Mouse (Mus musculus): ENCODE results near the gene Prss30. TPM values are rescaled to one million over a fixed set of nuclear protein-coding genes. Genes with fewer than 3 reads are reported as not detected.

The Prss30 gene
- total RNA-seq, 1 experiment from 2014 or later = not detected

DNA sequence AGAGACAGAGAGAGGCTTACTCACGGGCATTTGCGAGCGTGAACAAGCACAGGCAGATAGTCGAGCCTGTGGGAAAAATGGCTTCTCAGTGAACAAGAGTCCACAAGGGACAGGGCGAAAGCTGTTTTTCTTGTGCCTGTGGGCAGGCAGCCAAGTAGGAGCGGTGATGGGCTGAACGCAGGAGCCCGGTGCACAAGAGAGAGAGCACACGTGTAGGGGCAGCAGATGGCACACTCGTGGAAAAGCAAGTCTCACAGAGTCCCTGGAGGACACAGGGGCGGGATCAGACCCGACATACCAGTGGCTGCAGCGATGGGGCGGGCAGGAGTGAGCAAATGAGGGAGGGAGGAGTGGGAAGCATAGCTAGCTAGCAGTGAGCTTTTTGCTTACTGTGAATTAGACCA, 55.3 kb downstream of the Prss30 start:
- no peak for ATAC-seq (ENCODE audit: extremely low read depth, insufficient number of reproducible peaks, low FRiP score, poor library complexity, severe bottlenecking)

DNA sequence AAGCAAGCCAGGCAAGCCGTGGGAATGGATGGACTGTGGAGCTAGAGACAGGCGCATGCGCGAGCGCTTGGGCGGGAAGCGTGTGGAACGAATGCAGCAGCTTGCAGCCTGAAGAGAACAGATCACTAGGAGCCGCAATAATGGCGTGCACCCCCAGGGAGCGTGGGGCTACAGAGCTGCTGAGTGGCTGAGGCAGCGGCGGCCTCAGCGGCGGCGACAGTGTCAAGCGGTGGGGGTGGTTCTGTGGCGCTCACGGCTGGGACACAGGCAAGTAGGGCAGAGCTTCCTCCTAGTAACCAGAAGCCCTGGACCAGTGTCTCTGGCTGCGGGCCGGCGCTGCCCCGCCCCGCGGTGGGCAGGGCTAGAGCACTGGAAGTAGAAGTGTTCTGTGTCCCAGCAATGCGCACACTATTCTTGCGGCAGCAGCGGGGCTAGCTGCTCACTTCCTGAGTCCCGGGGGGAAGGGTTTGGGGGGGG, 55.8 kb downstream of the Prss30 start:
- ATAC-seq (ENCODE audit: extremely low read depth, insufficient number of reproducible peaks, low FRiP score, poor library complexity, severe bottlenecking) = peak; percentile 84

Other genes starting within 250 kb of the Prss30 start
- gene Paqr4, start 239.7 kb downstream of the Prss30 start, total RNA-seq (2017) = 0.70 TPM in 1 of 2 replicates, not detected in the other
- 0.23 TPM in 1 of 2 replicates, not detected in the other for gene Kremen2, start 234.7 kb downstream of the Prss30 start, total RNA-seq (2017)
- gene Flywch1, start 209.0 kb downstream of the Prss30 start, total RNA-seq (2017) = 16.8 and 18.3 TPM in 2 replicates
- gene Flywch2, start 194.5 kb downstream of the Prss30 start, total RNA-seq (2017) = not detected in 2 replicates
- 281 and 303 TPM in 2 replicates for gene Srrm2, start 190.0 kb downstream of the Prss30 start, total RNA-seq (2017)
- gene Elob, start 151.4 kb downstream of the Prss30 start, total RNA-seq (2017) = 93.3 and 94.9 TPM in 2 replicates
- gene Prss33, start 144.5 kb downstream of the Prss30 start, total RNA-seq (2017) = not detected in 2 replicates
- 0.37 and 0.93 TPM in 2 replicates for gene Prss32, start 136.7 kb downstream of the Prss30 start, total RNA-seq (2017)
- not detected in 2 replicates for gene Prss41, start 136.4 kb downstream of the Prss30 start, total RNA-seq (2017)
- gene Prss21, start 112.5 kb downstream of the Prss30 start, total RNA-seq (2017) = not detected in 2 replicates
- not detected in 2 replicates for gene Dcpp1, start 99.7 kb downstream of the Prss30 start, total RNA-seq (2017)
- gene Dcpp2, start 99.7 kb downstream of the Prss30 start, total RNA-seq (2017) = not detected in 2 replicates
- not detected in 2 replicates for gene Dcpp3, start 63.1 kb downstream of the Prss30 start, total RNA-seq (2017)
- gene Sbp, start 38.9 kb downstream of the Prss30 start, total RNA-seq (2017) = not detected in 2 replicates
- gene Sbpl, start 25.3 kb downstream of the Prss30 start, total RNA-seq (2017) = not detected in 2 replicates
- 3.2 and 3.7 TPM in 2 replicates for gene Prss22, start 17.5 kb upstream of the Prss30 start, total RNA-seq (2017)
- 3.7 and 4.9 TPM in 2 replicates for gene Prss27, start 57.6 kb upstream of the Prss30 start, total RNA-seq (2017)
- 16.0 and 18.2 TPM in 2 replicates for gene Kctd5, start 92.9 kb upstream of the Prss30 start, total RNA-seq (2017)
- 57.5 and 63.3 TPM in 2 replicates for gene Pdpk1, start 170.4 kb upstream of the Prss30 start, total RNA-seq (2017)
- gene Amdhd2, start 183.2 kb upstream of the Prss30 start, total RNA-seq (2017) = 45.5 and 49.4 TPM in 2 replicates
- 98.2 and 104 TPM in 2 replicates for gene Atp6v0c, start 189.1 kb upstream of the Prss30 start, total RNA-seq (2017)
- gene Tbc1d24, start 225.0 kb upstream of the Prss30 start, total RNA-seq (2017) = 0.35 and 0.37 TPM in 2 replicates
- not detected in 2 replicates for gene Ntn3, start 229.0 kb upstream of the Prss30 start, total RNA-seq (2017)
- gene Tedc2, start 240.3 kb upstream of the Prss30 start, total RNA-seq (2017) = 5.6 and 8.8 TPM in 2 replicates

Data from neutrophil, adult 5-6 weeks (primary cell).